Mouse (Mus musculus) G1E-ER4 (cell line): ENCODE results near the gene Slc6a18. TPM values are rescaled to one million over a fixed set of nuclear protein-coding genes. Genes with fewer than 3 reads are reported as not detected.

Source experiments
- GATA1 ChIP-seq: IDR thresholded peaks from one replicate; pipeline ENCODE4 v1.8.0; 2012; ENCODE audit warnings: low read length, inconsistent platforms
- polyA plus RNA-seq: library from polyadenylated mRNA; stranded (reverse); fragments of >175 nt; gene quantifications from 2 replicates; pipeline ENCODE4 v1.2.3, GENCODE M21; 2012

The Slc6a18 gene
- polyA plus RNA-seq, 1 experiment, result not detected

DNA sequence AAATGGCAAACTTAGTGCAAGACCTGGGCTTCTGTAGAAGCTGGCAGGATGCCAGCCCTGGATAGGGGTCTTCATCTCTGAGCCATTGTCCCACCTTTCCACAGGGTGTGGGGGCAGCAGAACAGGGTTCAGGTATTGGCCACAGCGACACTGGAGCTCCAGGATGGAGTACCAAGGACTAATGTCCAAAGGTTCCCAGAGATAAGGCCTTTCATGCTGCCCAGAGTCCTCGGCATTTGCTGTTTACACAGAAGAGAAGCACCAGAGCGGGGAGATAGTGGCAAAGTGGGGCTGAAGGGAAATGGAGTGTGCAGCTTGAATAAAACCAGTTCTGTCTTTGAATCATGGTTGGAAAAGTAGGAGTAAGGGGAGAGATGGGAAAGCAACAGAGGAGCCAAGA, 18.7 kb upstream of the Slc6a18 start:
- TF ChIP-seq GATA1, result no peak

- TF ChIP-seq GATA1, result no peak
Observed at GRCm38 (mm10) chr13:73694972-73695371, 17.1 kb upstream of the Slc6a18 start.

GRCm38 (mm10) chr13:73693333-73693732, 15.5 kb upstream of the Slc6a18 start:
- TF ChIP-seq GATA1, result no peak

DNA sequence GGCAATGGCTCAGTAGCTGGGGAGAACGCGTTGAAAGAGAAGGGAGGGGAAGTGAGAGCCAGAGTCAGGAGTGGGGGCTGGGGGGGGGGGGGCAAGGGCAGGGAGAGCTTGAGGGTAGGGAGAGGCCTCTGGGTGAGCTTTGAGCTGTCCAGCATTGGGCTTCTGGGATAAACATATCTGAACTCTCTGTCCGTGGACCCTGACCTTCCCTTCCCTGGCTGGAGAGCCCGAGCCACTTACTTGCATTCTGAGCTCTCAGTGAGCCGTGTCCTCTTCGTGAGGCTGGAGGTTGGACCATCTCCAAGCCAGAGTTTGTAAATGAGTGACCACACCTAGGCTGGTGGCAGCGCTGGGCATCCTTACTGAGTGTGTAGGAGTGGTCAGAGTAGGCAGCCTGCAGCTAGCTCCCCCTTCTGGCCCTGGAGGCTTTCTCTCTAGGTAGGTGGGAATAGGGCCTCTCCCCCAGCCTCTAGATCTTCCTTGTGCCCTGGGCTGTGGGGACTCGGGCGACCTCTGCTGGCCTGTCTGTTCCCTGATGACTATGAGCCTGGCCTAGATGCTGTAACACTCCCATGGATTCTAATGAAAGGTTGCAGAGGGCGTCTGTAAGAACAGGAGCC, 14.5 kb upstream of the Slc6a18 start:
- TF ChIP-seq GATA1, result no peak

DNA sequence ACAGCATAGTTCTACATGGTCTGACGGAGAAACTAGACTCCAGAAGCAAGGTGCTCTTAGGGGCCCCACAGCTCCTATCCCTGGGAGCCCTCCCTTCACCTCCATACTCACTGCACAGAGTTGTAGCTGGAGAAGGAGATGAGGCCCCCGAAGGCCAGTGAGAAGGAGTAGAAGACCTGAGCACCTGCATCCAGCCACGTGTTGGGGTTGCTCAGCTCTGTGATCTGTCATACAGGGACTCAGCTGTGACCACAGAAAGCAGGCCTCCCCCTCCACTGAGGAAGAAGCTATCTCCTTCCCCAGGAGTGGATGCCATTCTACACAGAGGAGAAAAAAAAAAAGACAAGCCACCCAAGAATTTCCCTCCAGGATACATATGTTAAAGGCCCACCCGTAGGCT, 11.1 kb upstream of the Slc6a18 start:
- no peak for TF ChIP-seq GATA1

- no peak for TF ChIP-seq GATA1
Observed at GRCm38 (mm10) chr13:73687601-73688000, 9.8 kb upstream of the Slc6a18 start.

- no peak for TF ChIP-seq GATA1
Observed at GRCm38 (mm10) chr13:73685502-73685901, 7.7 kb upstream of the Slc6a18 start.

DNA sequence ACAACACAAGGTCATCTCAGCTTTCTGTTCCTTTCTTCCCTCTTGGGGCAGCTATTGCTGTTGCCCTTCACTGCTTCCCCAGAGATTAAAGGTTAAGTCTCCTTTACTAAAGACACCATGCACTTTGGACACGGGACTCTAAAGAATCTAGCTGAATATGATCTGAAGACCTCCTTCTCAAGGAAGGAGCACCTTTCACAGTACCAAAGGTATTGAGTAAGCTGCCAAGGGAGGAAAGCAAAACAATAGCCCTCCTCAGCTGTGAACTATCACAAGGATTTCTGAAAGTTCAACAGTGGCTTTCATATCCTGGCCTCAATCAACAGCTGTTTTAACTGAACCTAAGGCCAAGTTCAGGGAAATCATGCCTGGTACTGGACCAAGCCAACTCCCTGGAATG, 6.6 kb upstream of the Slc6a18 start:
- no peak for TF ChIP-seq GATA1

- no peak for TF ChIP-seq GATA1
Observed at GRCm38 (mm10) chr13:73683682-73684081, 5.9 kb upstream of the Slc6a18 start.

DNA sequence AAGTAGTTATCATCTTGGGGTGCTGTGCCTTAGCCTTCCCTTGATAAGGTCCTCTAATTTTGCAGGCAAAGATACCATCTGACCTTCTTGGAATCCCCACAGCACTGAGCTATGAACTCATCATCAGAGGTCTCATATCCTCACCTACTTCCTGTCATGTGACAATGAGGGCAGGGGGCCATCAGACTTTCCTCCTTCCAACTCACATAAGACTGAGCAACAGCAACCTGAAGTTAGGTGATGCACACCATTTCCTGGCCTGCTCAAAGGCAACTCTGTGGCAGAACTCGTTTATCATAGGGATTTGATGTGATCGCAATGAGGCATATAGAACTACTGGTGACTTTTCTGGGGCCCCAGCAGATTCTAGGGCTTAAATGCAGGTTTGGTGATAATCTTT, 4.4 kb upstream of the Slc6a18 start:
- no peak for TF ChIP-seq GATA1

GRCm38 (mm10) chr13:73680394-73680793, 2.6 kb upstream of the Slc6a18 start:
- TF ChIP-seq GATA1, result no peak

GRCm38 (mm10) chr13:73679311-73679710, 1.5 kb upstream of the Slc6a18 start:
- no peak for TF ChIP-seq GATA1

DNA sequence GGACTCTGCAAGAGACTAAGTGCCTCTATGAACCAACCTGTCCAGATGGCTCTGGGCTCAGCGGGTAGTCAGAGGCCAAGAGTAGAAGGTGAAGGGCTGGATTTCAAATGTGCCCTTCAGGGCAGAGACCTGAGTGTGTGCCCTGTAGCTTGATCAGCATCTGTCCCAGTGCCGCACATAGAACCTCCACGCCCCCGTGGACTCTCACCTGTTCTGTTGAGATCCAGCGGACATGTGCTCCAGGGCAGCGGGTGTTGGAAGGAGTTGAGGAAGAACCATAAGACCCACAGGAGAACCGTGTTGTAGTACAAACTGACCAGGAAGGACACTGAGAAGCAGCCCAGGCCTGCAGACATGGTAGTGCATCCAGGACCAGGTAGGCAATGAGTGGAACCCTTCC, 2.7 kb downstream of the Slc6a18 start:
- TF ChIP-seq GATA1, result no peak

GRCm38 (mm10) chr13:73660163-73660695, 17.6 kb downstream of the Slc6a18 start:
- TF ChIP-seq GATA1, result no peak

DNA sequence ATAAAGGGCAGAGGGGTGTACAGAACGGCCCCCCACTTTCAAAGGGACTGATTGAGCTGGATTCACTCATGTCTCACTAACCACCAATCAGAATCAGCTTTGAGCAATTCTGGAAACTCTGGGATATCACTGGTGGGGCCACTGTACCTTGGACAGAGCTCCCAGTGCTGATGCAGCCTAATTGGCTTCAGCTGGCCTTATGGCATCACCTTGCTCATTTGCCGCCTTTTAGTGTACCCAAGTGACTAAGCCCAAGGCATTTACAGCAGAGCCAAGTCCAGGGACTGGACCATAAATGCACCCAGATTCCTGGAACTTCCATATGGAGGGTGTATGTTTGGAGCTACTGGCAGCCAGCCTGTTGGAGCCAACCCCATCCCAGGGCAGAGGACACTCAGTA, 18.9 kb downstream of the Slc6a18 start:
- no peak for TF ChIP-seq GATA1

DNA sequence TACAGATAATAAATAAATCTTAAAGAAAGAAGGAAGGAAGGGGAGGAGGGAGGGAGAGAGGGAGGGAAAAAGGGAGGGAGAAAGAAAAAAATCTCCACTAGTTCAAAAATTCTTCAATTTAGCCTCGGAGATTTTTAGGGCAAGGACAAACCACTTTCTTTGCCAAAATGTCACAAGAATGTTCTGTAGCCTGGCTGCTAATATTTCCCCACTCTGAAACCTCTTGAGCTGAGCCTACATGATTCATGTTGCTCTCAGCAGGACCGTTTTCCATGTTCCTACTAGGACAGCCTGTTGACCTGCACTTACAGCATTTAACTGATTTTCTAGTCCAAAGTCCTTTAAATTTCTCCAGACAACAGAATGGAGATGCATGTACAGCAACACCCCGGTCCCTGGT, 22.8 kb downstream of the Slc6a18 start:
- TF ChIP-seq GATA1, result no peak

DNA sequence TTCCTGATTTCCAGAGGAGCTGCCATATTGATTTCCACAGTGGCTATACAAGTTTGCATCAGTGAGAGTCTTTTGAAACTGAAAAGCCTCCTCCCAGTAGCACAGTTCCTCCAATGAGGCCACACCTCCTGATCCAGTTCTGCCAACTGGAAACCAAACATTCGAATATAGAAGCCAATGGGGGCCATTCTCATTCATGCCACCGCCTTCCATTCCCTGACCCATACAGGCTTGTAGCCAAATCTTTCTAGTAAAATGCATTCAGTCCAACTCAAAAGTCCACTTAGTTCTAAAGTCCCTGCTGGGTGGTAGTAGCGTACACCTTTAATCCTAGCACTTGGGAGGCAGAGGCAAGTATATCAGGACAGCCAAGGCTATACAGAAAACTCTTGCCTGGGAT, 24.6 kb downstream of the Slc6a18 start:
- no peak for TF ChIP-seq GATA1
